Mouse (Mus musculus) layer of hippocampus, adult 2 months (tissue): ENCODE measurements around the gene Tamm41. TPM values are rescaled to one million over a fixed set of nuclear protein-coding genes. Genes with fewer than 3 reads are reported as not detected.

Source experiments
- DNase-seq, 2 experiments: peaks; one replicate each; pipeline ENCODE4 v3.0.0; 2022; ENCODE audit warnings: low spot score in 2 of 2
- H3K27ac ChIP-seq: fragments of 200-600 bp; 2 replicates; pipeline ENCODE4 v1.8.1; 2022
- H3K4me3 ChIP-seq: fragments of 200-600 bp; 2 replicates; pipeline ENCODE4 v1.8.1; 2022; ENCODE audit warnings: mild to moderate bottlenecking
- CTCF ChIP-seq: fragments of 200-600 bp; conservative IDR thresholded peaks from 2 replicates; pipeline ENCODE4 v1.8.1; 2022; ENCODE audit warnings: antibody characterized with exemption, mild to moderate bottlenecking, moderate library complexity
- total RNA-seq, 2 experiments: library from RNA; stranded (reverse); gene quantifications; 2 replicates each; pipeline ENCODE4 v1.2.3; 2021

The Tamm41 gene
- total RNA-seq, 2 experiments from 2014 or later: 18.6 to 20.9 TPM

DNA sequence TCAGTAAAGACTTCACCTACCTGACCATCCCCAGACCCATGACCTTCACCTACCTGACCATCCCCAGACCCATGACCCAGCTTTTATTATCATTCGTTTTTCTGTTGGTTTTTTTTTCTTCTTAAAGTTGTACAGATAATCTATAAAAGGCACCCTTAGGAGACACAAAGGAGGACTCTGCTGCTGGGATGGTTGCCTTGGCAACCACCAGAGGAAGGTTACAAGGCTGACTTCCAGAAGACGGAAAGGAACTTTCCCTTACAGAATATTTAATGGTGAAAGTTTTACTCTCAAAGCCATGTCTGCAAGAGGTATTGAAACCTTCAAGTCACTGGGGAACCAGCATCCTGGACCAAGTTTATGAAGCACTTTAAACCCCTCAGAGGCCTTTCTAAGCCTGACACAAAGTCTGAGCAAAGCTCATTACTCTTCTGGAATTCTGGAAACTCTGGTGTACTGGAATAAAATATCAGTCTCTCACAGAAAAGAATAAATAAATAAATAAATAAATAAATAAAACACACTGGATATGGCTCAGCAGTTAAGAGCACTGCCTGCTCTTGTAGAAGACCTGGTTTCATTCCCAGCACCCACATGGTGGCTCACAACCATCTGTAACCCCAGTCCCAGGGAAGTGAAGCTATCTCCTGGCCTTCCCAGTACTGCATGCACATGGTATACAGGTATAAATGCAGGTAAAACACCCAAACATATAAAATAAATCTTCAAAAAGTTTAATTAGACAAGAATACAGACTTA, 71.1 kb downstream of the Tamm41 start:
- TF ChIP-seq CTCF: no peak
- Histone ChIP-seq H3K4me3 (peak overlapping the region; percentile 63; the same call in 1 of the 2 replicates), H3K27ac (peak overlapping the region; percentile 94; the same call in 1 of the 2 replicates)
- no peak for DNase-seq

DNA sequence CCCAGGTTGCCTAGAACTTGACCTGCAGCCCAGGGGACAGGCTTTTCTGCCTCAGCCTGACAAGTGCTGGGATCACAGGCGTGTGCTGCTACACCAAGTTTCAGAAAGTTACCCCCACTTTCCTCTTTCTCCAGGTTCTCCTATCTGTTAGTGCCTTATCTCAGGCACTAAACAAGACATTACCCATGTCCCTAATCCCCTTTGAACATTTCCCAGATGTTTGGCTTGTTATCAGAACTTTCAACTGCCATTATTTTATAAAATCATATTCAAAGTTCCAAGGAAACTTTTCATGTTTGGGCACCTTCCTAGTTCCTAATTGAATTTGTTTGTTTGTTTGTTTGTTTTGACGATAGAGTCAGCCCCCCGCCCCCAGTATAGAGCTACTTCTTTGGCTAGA, 71.9 kb downstream of the Tamm41 start:
- H3K4me3 ChIP-seq: no peak overlapping the region
- no peak overlapping the region for H3K27ac ChIP-seq
- no peak for TF ChIP-seq CTCF
- DNase-seq: no peak

DNA sequence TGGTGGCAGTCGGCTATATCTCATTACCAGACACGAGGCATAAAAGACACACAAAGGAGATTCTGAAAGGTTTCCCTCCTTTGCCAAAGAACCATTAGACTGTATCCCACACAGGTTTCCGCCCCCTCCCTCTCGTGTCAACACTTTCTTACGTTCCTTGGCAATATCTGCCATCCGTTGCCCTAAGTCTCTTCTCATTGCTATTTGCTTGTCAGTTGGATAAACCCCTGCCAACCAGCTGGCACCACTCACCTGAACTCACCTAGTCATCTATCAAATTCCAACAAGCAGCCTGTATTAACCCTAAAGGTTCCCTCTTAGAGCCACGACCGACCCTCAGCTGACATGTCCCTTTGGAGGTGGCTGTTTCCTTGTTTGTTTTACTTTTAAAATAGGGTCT, 72.3 kb downstream of the Tamm41 start:
- peak overlapping the region; percentile 78; the same call in 1 of the 2 replicates for H3K27ac ChIP-seq
- DNase-seq: no peak
- no peak overlapping the region for H3K4me3 ChIP-seq
- no peak for TF ChIP-seq CTCF

DNA sequence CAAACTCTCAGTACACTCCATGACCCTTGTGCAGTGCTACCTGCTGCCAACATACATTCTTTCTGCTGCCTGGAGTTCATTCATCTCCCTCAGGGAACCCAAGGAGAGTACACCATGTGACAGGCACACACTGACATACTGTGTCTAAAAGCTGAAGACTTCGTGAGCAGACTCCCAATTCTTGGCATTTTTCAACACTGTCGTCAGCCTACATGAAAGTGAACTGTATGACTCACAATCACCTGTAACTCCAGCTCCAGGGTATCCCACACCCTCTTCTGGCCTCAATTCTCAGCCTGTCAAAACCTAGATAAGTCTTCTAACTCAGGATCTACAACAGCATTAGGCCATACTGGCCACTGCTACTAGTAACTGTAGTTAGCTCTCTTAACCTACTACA, 73.4 kb downstream of the Tamm41 start:
- Histone ChIP-seq H3K27ac (peak overlapping the region; percentile 78; the same call in 1 of the 2 replicates), H3K4me3 (no peak overlapping the region)
- no peak for DNase-seq
- no peak for TF ChIP-seq CTCF

DNA sequence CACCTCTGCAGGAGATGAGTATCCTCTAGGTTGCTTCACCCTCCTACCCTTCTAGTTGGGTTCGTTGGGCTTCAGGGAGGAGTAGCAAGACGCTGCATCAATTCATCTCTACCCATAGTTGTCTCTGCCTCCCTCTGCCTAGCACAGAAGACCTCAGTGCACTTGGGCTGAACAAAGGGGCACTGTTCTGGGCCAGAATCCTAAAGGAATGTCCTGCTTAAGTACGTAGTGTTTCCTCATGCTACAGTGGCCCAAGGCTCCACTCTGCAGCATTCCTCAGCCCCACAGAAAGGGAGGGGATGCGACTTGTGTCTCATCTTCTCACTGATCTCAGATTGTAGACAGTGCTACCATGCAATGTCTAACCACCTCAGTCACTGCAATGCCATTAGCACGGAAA, 74.0 kb downstream of the Tamm41 start:
- no peak for DNase-seq
- H3K4me3 ChIP-seq: no peak overlapping the region
- H3K27ac ChIP-seq: peak overlapping the region; percentile 78
- TF ChIP-seq CTCF: no peak

DNA sequence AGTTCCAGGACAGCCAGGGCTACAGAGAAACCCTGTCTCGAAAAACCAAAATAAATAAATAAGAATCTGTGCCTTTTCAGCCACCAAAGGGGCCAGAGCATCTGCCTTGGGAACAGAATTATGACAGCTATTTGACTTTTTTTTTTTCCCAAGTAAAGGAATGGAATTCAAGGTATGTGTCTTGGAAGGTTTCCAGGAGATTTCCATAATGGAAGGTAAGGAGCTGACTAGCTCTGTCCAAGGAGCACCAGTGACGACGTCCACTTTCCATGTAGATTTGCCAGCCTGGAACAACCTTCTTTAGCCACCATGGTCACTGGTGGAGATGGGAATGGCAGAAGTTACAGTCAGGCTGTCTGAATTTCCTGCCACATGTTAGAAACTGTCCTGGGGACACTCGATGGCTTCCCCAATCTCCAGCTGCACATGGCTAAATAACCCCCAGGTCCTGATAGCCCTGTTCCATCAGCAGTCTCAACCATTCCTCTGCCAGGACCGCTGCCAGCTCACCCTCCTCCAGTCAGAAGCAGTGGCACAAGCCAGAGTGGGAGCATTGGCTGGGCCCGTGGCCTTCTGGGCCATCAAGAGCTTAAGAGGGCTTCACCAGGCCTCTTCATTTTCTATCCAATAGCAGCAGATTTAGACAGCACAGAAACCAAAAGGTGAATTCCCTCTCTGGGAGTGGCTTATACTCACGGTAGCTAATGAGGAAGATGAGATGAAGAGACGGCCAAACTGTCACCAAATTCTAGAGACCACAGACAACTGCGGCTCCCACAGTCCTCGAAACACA, 76.2 kb downstream of the Tamm41 start:
- H3K27ac ChIP-seq: 0 out of 2 replicates have a peak overlapping the region, but pooled peaks have one; percentile 28
- no peak for TF ChIP-seq CTCF
- no peak overlapping the region for H3K4me3 ChIP-seq
- no peak for DNase-seq

DNA sequence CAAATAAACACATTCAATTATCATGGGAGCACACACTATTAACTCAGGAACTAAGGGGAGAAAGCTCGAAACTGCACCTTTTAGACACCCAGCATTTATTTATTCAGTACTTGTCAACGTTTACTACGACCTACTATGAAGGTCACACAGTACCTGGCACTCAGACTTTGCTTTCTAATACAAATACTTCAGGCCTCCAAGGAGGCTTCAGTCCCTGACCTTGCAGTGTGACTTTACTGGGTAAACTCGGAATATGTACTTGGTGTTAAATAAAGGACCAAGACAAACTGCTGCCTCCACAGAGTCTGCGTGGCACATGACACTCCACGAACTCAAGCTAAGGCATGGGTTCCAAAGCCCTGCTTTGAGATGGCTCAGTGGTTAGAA, 78.7 kb downstream of the Tamm41 start:
- Histone ChIP-seq H3K27ac (peak overlapping the region; percentile 49; the same call in 1 of the 2 replicates), H3K4me3 (no peak overlapping the region)
- no peak for TF ChIP-seq CTCF
- DNase-seq: no peak

DNA sequence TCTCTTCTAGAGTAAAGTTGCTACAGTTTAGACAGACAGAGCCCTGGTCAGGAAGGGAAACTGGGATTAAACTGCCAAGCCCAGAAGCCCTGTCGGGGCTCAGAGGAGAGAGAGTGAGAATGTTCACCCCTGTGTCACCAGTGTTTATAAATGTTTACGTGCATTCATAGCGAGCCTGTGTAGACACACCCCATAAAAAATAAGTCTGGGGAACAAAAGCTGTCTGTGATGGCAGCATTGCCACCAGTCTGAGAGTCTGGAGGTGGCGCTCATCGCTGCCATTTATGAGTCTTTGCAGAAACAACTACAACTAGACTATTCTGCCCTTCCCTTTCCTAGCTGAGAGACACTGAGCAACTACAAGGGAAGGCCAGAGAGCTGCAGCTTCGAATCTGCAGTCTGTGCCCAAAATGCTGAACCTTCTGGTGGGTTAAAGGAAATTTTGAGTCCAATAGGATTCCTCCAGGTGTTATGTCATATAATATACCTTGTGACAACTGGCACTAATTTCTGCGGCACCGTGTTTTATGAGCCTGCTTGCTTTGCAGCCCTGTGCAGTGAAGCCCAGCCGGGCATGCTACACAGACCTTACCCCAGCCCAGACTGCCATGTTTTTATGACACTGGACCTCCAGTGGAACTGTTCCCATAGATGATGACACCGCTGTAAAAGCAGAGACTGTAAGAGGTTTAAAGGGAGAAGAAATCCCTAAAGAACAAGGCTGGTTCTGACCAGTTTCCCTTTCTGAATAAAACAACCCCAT, 79.2 kb downstream of the Tamm41 start:
- no peak for DNase-seq
- Histone ChIP-seq H3K27ac (peak overlapping the region; percentile 49; the same call in 1 of the 2 replicates), H3K4me3 (no peak overlapping the region)
- peak; percentile 42 for TF ChIP-seq CTCF

DNA sequence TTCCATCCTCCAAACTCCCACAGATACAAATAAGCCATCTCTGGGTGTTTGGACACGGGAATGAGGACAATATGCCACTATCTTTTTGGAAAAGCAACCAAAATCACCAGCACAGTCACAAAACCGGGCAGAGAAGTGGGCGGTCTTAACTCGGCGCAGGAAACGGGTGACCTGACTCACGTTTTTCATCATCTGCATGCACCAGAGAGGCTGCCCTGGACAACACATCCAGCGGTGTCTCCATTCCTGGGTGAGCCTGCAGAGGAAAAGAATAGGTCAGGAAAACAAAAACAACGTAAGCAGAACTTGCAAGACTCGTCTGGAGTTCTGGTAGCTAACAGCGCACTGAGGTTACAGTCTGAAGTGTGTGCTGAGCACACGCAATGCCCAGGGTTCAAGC, 79.9 kb downstream of the Tamm41 start:
- DNase-seq: no peak
- Histone ChIP-seq H3K27ac (peak overlapping the region; percentile 32; the same call in 1 of the 2 replicates), H3K4me3 (no peak overlapping the region)
- TF ChIP-seq CTCF: no peak

DNA sequence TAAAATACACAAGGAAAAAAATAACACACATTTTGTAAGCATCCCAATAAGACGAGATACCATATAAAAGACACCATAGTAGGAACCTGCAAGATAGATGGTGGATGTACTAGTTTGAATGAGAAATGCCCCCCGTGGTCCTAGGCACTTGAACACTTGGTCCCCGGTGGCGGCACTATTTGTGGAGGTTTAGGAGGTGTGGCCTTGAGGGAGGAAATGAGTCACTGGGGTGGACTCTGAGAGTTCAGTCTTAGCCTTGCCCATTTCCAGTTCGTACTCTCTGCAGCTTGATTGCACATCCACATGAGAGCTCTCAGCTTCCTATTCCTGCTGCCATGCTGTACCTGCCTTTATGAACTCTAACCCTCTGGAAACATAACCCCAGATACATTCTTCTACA, 83.2 kb downstream of the Tamm41 start:
- DNase-seq: no peak
- Histone ChIP-seq H3K4me3 (no peak overlapping the region), H3K27ac (no peak overlapping the region)
- TF ChIP-seq CTCF: no peak

Other genes starting within 250 kb of the Tamm41 start
- 10 to 100 TPM; 44.2 to 44.8 TPM for gene Vgll4, start 67.9 kb downstream of the Tamm41 start, total RNA-seq
- 100 to 1,000 TPM; 564 to 608 TPM for gene Syn2, start 97.0 kb upstream of the Tamm41 start, total RNA-seq
- gene Gm17482, start 189.5 kb upstream of the Tamm41 start, total RNA-seq: not detected
- 10 to 100 TPM; 19.4 to 22.6 TPM for gene Timp4, start 214.3 kb upstream of the Tamm41 start, total RNA-seq